Mouse (Mus musculus) C2C12 (cell line): ENCODE data around the gene Pigr.

Experiments used
- CEBPB ChIP-seq: IDR thresholded peaks from one replicate; pipeline ENCODE4 v1.6.1; 2011; ENCODE audit warnings: low read depth, mild to moderate bottlenecking, control low read depth, moderate library complexity
- CTCF ChIP-seq: IDR thresholded peaks from one replicate; pipeline ENCODE4 v1.5.1; 2011; ENCODE audit not compliant: control insufficient read depth, insufficient read depth, insufficient read length
- FOSL1 ChIP-seq: IDR thresholded peaks from one replicate; pipeline ENCODE4 v1.8.0; 2011; ENCODE audit warnings: mild to moderate bottlenecking, low read length; ENCODE audit not compliant: poor library complexity, insufficient read depth, severe bottlenecking
- MAX ChIP-seq: IDR thresholded peaks from one replicate; pipeline ENCODE4 v1.6.1; 2011; ENCODE audit warnings: mild to moderate bottlenecking, control low read depth
- MYOD1 ChIP-seq: IDR thresholded peaks from one replicate; pipeline ENCODE4 v1.6.1; 2011; ENCODE audit warnings: low read depth; ENCODE audit not compliant: control insufficient read depth, insufficient read length
- MYOG ChIP-seq: IDR thresholded peaks from one replicate; pipeline ENCODE4 v1.6.1; 2011; ENCODE audit not compliant: control insufficient read depth, insufficient read length; ENCODE audit errors: extremely low read depth
- USF1 ChIP-seq: IDR thresholded peaks from one replicate; pipeline ENCODE4 v1.6.1; 2011; ENCODE audit warnings: low read depth, mild to moderate bottlenecking, control low read depth, moderate library complexity

DNA sequence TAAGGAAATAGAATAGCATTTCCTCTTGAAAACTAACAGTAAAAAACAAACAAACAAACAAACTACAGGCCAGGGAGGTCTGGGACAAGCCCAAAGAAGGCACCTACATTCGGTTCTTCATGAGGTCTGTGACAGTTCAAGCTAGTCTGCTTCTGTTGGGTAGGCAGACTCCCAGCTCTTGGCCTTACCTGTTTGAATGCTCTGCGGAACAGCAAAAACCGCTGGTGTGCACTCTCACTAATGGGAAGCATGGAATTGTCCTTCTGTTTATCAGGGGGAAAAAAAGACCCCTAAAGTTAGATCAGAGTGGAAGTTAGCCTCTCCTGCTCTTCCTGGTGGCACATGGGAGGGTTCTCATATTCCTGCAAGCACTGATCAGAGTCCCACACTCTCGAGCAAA is 56.7 kb downstream of the Pigr start:
- TF ChIP-seq CTCF (no peak), MYOD1 (no peak), USF1 (no peak), MYOG (no peak), MAX (no peak), CEBPB (no peak), FOSL1 (no peak)
